Mouse (Mus musculus): ENCODE data around the gene Gsn. TPM values are rescaled to one million over a fixed set of nuclear protein-coding genes. Genes with fewer than 3 reads are reported as not detected.

The Gsn gene
- polyA plus RNA-seq, 1 experiment from 2014 or later: 13.7 TPM

GRCm38 (mm10) chr2:35270531-35270984, 14.4 kb downstream of the Gsn start:
- H3K27ac ChIP-seq (replicated peaks): no peak overlapping the region; the same call in 1 of the 2 replicates
- peaks cover 15% of the 10 kb centered on the region for H3K4me1 ChIP-seq

GRCm38 (mm10) chr2:35271817-35272216, 15.6 kb downstream of the Gsn start:
- H3K4me1 ChIP-seq: peaks cover 15% of the 10 kb centered on the region
- H3K36me3 ChIP-seq: no peaks in the 10 kb centered on the region
- no peaks in the 10 kb centered on the region for H3K9me3 ChIP-seq (replicated peaks)
- 70% methylated on average over 2 of the region's 2 CpGs for WGBS
- no peak overlapping the region for H3K4me3 ChIP-seq
- H3K27ac ChIP-seq (replicated peaks): no peak overlapping the region
- peaks cover 8% of the 10 kb centered on the region; the same call in 1 of the 2 replicates for H3K27me3 ChIP-seq (ENCODE audit: low read depth, poor library complexity, severe bottlenecking)
- DNase-seq (ENCODE audit: low spot score): no peak

More at GRCm38 (mm10) chr2:35270531-35270984, 14.4 kb downstream of the Gsn start:
- H3K4me3 ChIP-seq: no peak overlapping the region
- no peaks in the 10 kb centered on the region for H3K36me3 ChIP-seq
- 12% methylated on average over 10 of the region's 10 CpGs for WGBS
- peaks cover 8% of the 10 kb centered on the region; the same call in 1 of the 2 replicates for H3K27me3 ChIP-seq (ENCODE audit: low read depth, poor library complexity, severe bottlenecking)
- DNase-seq (ENCODE audit: low spot score): peak; percentile 63
- no peaks in the 10 kb centered on the region for H3K9me3 ChIP-seq (replicated peaks)

DNA sequence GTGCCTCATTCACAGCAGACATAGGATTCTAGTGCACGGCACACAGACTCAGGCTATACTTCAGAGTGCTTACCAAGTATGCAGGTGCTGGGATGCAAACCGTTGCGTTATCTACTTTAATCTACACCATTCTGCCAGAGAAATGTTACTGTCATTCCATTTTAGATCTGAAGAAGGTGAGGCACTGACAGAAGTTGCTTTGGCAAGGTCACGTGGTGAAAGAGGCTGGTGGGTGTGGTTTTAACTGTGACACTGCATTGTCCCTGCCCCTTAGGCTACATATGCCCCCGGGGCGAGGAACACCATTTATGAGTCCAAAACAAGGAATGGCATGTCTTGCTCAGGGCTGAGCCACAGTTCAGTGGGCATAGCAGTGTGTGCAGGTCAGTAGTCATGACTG, 16.7 kb downstream of the Gsn start:
- Histone ChIP-seq H3K4me3 (no peak overlapping the region), H3K36me3 (no peaks in the 10 kb centered on the region), H3K27ac (replicated peaks) (no peak overlapping the region), H3K9me3 (replicated peaks) (no peaks in the 10 kb centered on the region), H3K27me3 (ENCODE audit: low read depth, poor library complexity, severe bottlenecking) (peaks cover 5% of the 10 kb centered on the region; the same call in 1 of the 2 replicates), H3K4me1 (peaks cover 15% of the 10 kb centered on the region)
- no peak for DNase-seq (ENCODE audit: low spot score)
- 85% methylated on average over 6 of the region's 6 CpGs for WGBS

- no peaks in the 10 kb centered on the region for H3K9me3 ChIP-seq (replicated peaks)
- DNase-seq (ENCODE audit: low spot score): no peak
- H3K4me3 ChIP-seq: no peak overlapping the region
- peaks cover 6% of the 10 kb centered on the region; the same call in 1 of the 2 replicates for H3K27me3 ChIP-seq (ENCODE audit: low read depth, poor library complexity, severe bottlenecking)
- 44% methylated on average over 2 of the region's 2 CpGs for WGBS
- H3K4me1 ChIP-seq: peaks cover 15% of the 10 kb centered on the region
- H3K36me3 ChIP-seq: no peaks in the 10 kb centered on the region
- no peak overlapping the region for H3K27ac ChIP-seq (replicated peaks)
These were observed 17.4 kb downstream of the Gsn start for GRCm38 (mm10) chr2:35273536-35273935.

DNA sequence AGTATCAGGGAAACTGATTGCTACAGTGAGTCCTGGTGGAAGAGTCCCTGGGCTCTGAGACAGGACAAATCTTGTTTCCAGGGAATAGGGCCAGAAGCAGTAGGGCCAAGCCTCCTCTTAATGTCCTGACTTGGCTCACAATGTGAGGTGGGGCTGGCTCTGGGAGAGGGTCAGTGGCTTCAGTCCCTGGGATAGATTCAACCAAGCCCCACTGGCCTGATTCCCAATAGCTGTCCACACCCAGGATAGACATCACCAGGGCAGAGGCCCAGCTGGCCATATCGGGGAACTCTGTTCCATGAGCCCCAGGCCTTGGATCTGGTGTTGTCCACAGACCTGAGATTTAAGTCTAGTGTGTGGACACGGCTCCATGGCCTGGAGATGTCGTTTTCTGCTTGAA, 21.5 kb downstream of the Gsn start:
- peaks cover 11% of the 10 kb centered on the region for H3K4me1 ChIP-seq
- DNase-seq (ENCODE audit: low spot score): no peak
- 85% methylated on average over 3 of the region's 3 CpGs for WGBS
- H3K27ac ChIP-seq (replicated peaks): no peak overlapping the region
- H3K36me3 ChIP-seq: no peaks in the 10 kb centered on the region
- H3K4me3 ChIP-seq: no peak overlapping the region
- H3K27me3 ChIP-seq (ENCODE audit: low read depth, poor library complexity, severe bottlenecking): peaks cover 34% of the 10 kb centered on the region
- no peaks in the 10 kb centered on the region for H3K9me3 ChIP-seq (replicated peaks)

DNA sequence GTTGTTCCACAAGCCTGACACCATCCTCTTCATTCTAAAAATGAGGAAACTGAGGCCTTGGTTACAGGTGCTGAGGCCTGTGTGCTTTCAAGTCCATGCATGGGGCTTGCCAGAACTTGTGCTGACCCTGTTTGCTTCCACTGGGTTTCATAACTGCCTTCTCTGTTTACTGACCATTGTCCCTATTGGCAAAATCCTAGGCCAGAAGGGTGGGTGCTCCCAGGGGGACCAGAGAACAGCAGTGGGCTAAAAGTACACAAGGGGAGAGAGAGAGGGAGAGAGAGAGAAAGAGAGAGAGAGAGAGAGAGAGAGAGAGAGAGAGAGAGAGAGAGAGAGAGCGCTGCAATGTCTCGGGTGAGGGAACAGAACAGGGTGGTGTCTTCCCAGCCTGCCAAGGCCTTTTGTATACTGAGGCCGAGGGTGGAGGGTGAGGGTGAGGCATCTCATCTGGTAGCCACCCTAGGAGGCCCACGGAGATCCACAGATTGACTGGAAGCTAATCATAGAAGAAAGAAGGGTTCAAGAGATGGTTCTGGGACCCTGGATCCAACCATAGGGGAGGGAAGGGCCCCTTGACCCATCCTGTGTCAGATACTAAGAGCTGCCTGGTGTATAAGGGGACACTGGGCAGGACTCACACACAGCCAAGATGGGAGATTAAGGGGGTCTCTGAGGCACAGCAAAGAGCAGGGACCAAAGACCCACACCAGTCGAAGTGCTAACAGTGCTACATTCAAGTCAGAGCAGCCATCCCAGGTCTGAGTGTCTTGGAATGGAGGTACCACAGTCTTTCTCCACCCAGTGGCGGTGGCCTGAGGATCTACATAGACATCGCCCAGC, 22.4 kb downstream of the Gsn start:
- H3K27me3 ChIP-seq (ENCODE audit: low read depth, poor library complexity, severe bottlenecking): peaks cover 43% of the 10 kb centered on the region
- no peaks in the 10 kb centered on the region for H3K36me3 ChIP-seq
- H3K9me3 ChIP-seq (replicated peaks): no peaks in the 10 kb centered on the region
- DNase-seq (ENCODE audit: low spot score): no peak
- no peak overlapping the region for H3K27ac ChIP-seq (replicated peaks)
- 82% methylated on average over 7 of the region's 7 CpGs for WGBS
- H3K4me3 ChIP-seq: no peak overlapping the region
- H3K4me1 ChIP-seq: peaks cover 14% of the 10 kb centered on the region

DNA sequence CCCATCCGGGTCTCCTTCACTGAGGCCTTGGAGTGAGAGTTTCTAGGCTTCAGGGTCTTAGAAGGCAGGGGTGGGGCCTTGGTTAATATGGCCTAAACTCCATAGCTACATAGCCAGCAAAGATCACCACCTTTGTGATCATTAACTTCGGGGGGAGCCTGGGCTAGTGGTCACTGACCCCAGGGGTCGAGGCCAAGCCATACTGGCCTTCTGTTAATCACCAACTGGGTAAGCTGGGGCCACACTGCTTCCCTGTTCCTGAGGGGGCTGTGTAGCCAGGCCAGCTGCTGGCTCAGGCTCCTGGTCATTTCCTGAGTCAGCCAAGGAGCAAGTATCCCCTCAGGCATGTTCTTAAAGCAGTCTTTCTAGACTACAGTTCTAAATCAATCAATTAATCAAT, 23.8 kb downstream of the Gsn start:
- no peak overlapping the region for H3K27ac ChIP-seq (replicated peaks)
- H3K36me3 ChIP-seq: no peaks in the 10 kb centered on the region
- H3K27me3 ChIP-seq (ENCODE audit: low read depth, poor library complexity, severe bottlenecking): peaks cover 57% of the 10 kb centered on the region
- H3K4me1 ChIP-seq: peaks cover 13% of the 10 kb centered on the region
- H3K4me3 ChIP-seq: no peak overlapping the region
- no peaks in the 10 kb centered on the region for H3K9me3 ChIP-seq (replicated peaks)
- WGBS: 76% methylated on average over 3 of the region's 3 CpGs
- DNase-seq (ENCODE audit: low spot score): no peak

DNA sequence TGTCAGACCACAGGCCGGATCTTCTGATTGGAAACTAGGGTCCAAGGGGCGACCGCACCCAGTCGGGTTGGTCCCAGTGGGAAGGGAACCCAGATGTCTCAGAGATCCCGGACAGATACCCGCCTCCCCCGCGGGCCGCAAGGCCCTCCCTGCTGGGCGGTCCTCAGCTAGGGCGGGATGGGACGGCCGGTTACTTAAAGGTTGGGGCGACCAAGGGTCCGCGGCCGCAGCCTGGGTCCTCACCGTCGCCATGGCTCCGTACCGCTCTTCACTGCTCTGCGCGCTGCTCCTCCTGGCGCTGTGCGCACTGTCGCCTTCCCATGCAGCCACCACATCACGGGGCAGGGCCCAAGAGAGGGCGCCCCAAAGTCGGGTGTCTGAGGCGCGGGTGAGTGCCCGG, 26.0 kb downstream of the Gsn start:
- DNase-seq (ENCODE audit: low spot score): peak; percentile 44
- WGBS: 3% methylated on average over 32 of the region's 32 CpGs
- Histone ChIP-seq H3K27me3 (ENCODE audit: low read depth, poor library complexity, severe bottlenecking) (peaks cover 57% of the 10 kb centered on the region), H3K36me3 (no peaks in the 10 kb centered on the region), H3K27ac (replicated peaks) (no peak overlapping the region), H3K4me1 (peaks cover 13% of the 10 kb centered on the region), H3K9me3 (replicated peaks) (no peaks in the 10 kb centered on the region), H3K4me3 (peak overlapping the region; percentile 52)

GRCm38 (mm10) chr2:35283997-35284396, 27.8 kb downstream of the Gsn start:
- H3K4me3 ChIP-seq: no peak overlapping the region
- WGBS: 88% methylated on average over 4 of the region's 4 CpGs
- no peaks in the 10 kb centered on the region for H3K9me3 ChIP-seq (replicated peaks)
- H3K27me3 ChIP-seq (ENCODE audit: low read depth, poor library complexity, severe bottlenecking): peaks cover 52% of the 10 kb centered on the region
- H3K36me3 ChIP-seq: no peaks in the 10 kb centered on the region
- DNase-seq (ENCODE audit: low spot score): no peak
- H3K4me1 ChIP-seq: peaks cover 13% of the 10 kb centered on the region
- no peak overlapping the region for H3K27ac ChIP-seq (replicated peaks)

DNA sequence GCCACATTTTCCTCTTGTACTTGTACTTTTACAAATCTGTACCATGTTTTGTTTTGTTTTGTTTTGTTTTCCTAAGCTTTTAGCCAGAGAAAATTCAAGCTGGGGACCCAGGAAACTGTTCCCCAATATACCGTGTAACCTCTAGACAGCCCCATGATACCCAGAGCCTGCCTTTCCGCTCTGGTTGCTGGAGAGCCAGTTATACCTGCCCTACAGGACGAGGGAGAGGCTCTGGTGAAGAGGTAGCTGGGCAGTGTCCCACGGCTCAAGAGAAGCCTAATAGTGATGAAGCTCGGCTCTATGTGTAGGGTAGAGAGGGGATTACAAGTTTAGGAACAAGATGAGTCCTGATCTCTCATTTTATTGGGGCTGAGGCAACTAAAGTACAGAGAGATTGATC, 29.0 kb downstream of the Gsn start:
- no peak overlapping the region for H3K4me3 ChIP-seq
- H3K4me1 ChIP-seq: peaks cover 13% of the 10 kb centered on the region
- no peaks in the 10 kb centered on the region for H3K9me3 ChIP-seq (replicated peaks)
- DNase-seq (ENCODE audit: low spot score): no peak
- 79% methylated on average over 5 of the region's 5 CpGs for WGBS
- no peaks in the 10 kb centered on the region for H3K36me3 ChIP-seq
- H3K27ac ChIP-seq (replicated peaks): no peak overlapping the region
- peaks cover 47% of the 10 kb centered on the region for H3K27me3 ChIP-seq (ENCODE audit: low read depth, poor library complexity, severe bottlenecking)

GRCm38 (mm10) chr2:35287017-35287620, 30.9 kb downstream of the Gsn start:
- DNase-seq (ENCODE audit: low spot score): no peak
- H3K27me3 ChIP-seq (ENCODE audit: low read depth, poor library complexity, severe bottlenecking): peaks cover 29% of the 10 kb centered on the region
- WGBS: 85% methylated on average over 12 of the region's 12 CpGs
- H3K9me3 ChIP-seq (replicated peaks): no peaks in the 10 kb centered on the region
- no peak overlapping the region for H3K27ac ChIP-seq (replicated peaks)
- H3K4me3 ChIP-seq: no peak overlapping the region
- no peaks in the 10 kb centered on the region for H3K36me3 ChIP-seq
- H3K4me1 ChIP-seq: peaks cover 11% of the 10 kb centered on the region

DNA sequence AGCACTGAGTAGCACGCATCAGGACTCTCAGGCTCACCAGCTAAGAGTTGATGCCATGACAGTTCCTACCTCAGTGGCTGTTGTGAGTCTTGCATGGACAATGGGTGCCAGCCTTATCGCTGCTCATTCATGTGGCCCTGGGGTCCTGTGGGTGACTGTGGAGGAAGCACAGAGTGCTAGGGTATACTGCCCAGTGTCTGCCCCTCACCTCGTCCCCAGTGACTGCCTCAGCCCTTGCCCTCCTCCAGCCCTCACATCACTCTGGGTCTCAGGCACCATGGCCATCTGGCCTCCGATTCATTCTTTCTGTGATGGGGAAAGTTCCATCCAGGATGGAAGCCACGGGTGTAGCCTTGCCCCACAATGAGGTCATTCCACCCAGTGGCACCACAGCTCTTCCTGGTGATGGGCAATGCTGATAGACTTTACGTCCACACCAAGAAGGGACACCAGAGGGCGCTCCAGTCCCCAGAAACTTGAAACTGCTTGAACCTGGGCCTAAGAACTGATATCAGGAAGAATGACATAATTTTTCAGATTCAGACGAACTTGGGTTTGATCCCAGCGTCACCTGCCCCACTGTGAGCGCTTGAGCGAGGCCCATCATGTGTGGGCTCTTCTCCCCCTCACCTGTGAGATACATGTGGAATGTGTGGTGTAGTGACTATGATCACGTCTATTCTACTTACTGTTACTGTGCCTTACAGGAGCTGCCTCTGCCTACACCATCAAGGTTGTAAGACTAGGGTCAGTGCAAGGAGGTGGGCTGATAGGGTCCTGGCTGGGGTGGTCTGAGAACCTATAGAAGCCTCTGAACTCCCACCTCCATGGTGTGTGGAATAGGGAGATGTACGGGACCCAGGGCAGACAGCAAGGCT, 32.8 kb downstream of the Gsn start:
- H3K9me3 ChIP-seq (replicated peaks): no peaks in the 10 kb centered on the region
- H3K27ac ChIP-seq (replicated peaks): no peak overlapping the region
- H3K27me3 ChIP-seq (ENCODE audit: low read depth, poor library complexity, severe bottlenecking): peaks cover 10% of the 10 kb centered on the region
- no peaks in the 10 kb centered on the region for H3K4me1 ChIP-seq
- 44% methylated on average over 13 of the region's 13 CpGs for WGBS
- peak; percentile 78 for DNase-seq (ENCODE audit: low spot score)
- no peak overlapping the region for H3K4me3 ChIP-seq
- no peaks in the 10 kb centered on the region for H3K36me3 ChIP-seq

Measured in midbrain, embryonic 10.5 days (tissue).